Mouse (Mus musculus) heart, postnatal 0 days (tissue): Measurements from ENCODE around the gene Prim1. TPM values are rescaled to one million over a fixed set of nuclear protein-coding genes. Genes with fewer than 3 reads are reported as not detected.
A peak's percentile ranks its signal among the peaks of the same experiment; 100 is the strongest.

Source experiments
- ATAC-seq: fragments of 200-750 bp; cut with Nextera tagmentation; 2 replicates; pipeline ENCODE4 v1.8.0; 2017; ENCODE audit warnings: low read depth, moderate number of reproducible peaks, moderate library complexity; ENCODE audit not compliant: insufficient read depth
- DNase-seq: peaks from one replicate; pipeline ENCODE4 v3.0.0-alpha.2; 2016; ENCODE audit warnings: low spot score
- H3K27ac ChIP-seq: fragments of 300-500 bp; sonication (generic); 2 replicates; pipeline ENCODE4 v1.5.1; 2014; ENCODE audit warnings: low read depth, mild to moderate bottlenecking
- H3K27me3 ChIP-seq: fragments of 300-500 bp; sonication (generic); 2 replicates; pipeline ENCODE4 v1.6.1; 2014; ENCODE audit warnings: low read length, mixed read lengths; ENCODE audit not compliant: control insufficient read depth, insufficient read depth
- H3K36me3 ChIP-seq: fragments of 300-500 bp; sonication (generic); replicated peaks from 2 replicates; pipeline ENCODE4 v1.6.1; 2014; ENCODE audit warnings: low read length, mixed read lengths; ENCODE audit not compliant: control insufficient read depth, insufficient read depth
- H3K4me1 ChIP-seq: fragments of 300-500 bp; sonication (generic); 2 replicates; pipeline ENCODE4 v1.6.1; 2014; ENCODE audit warnings: antibody characterized with exemption; ENCODE audit not compliant: control insufficient read depth, insufficient read depth
- H3K4me2 ChIP-seq: fragments of 300-500 bp; sonication (generic); 2 replicates; pipeline ENCODE4 v1.6.1; 2014; ENCODE audit warnings: low read depth, mild to moderate bottlenecking, low read length, moderate library complexity
- H3K4me3 ChIP-seq: fragments of 300-500 bp; sonication (generic); 2 replicates; pipeline ENCODE4 v1.5.1; 2014; ENCODE audit warnings: low read depth, low read length
- H3K9ac ChIP-seq: fragments of 300-500 bp; sonication (generic); replicated peaks from 2 replicates; pipeline ENCODE4 v1.6.1; 2014; ENCODE audit warnings: low read depth, low read length, mixed read lengths
- H3K9me3 ChIP-seq: fragments of 300-500 bp; sonication (generic); replicated peaks from 2 replicates; pipeline ENCODE4 v1.6.1; 2016; ENCODE audit warnings: low read length; ENCODE audit not compliant: control insufficient read depth
- CTCF ChIP-seq: IDR thresholded peaks from 2 replicates; pipeline ENCODE4 v1.5.1; 2016; ENCODE audit warnings: antibody characterized with exemption, control low read depth, low read depth
- EP300 ChIP-seq: IDR thresholded peaks from 2 replicates; pipeline ENCODE4 v1.6.1; 2016; ENCODE audit warnings: antibody characterized with exemption, low read depth
- WGBS: fragments of 180-500 bp; shearing (Covaris S2); extraction: QIAGEN DNeasy Blood & Tissue Kit; methylation state at CpG from one replicate; pipeline ENCODE4 v1.1.7; 2014; 5-methylcytosine and 5-hydroxymethylcytosine counted together
- polyA plus RNA-seq: library from polyadenylated mRNA; unstranded; fragments of >200 nt; fragmentation: Nextera tagmentation; extraction: Ambion mirVana; gene quantifications from 2 replicates; pipeline ENCODE4 v1.2.1, GENCODE M21; 2015
- total RNA-seq: library from RNA; depleted of rRNA; stranded (reverse); fragments of >200 nt; gene quantifications from 2 replicates; pipeline ENCODE4 v1.2.3, GENCODE M21; 2014; ENCODE audit warnings: low replicate concordance

Prim1 gene
- total and polyA plus RNA-seq, 2 experiments from 2014 or later: 16.1 to 21.1 TPM

GRCm38 (mm10) chr10:128003281-128003801 lies 11.6 kb upstream of the Prim1 start:
- Histone ChIP-seq H3K4me3 (no peak overlapping the region), H3K27me3 (no peaks in the 10 kb centered on the region), H3K9me3 (no peaks in the 10 kb centered on the region), H3K4me2 (no peak overlapping the region), H3K9ac (no peak overlapping the region), H3K36me3 (no peaks in the 10 kb centered on the region), H3K27ac (no peak overlapping the region), H3K4me1 (no peaks in the 10 kb centered on the region)
- DNase-seq (no peak), ATAC-seq (no peak)
- WGBS: 75% methylated on average over 3 of the region's 3 CpGs
- TF ChIP-seq CTCF (no peak), EP300 (no peak)

- no peak overlapping the region for H3K9ac ChIP-seq
- H3K9me3 ChIP-seq: no peaks in the 10 kb centered on the region
- no peak overlapping the region for H3K4me3 ChIP-seq
- no peaks in the 10 kb centered on the region for H3K36me3 ChIP-seq
- DNase-seq (no peak), ATAC-seq (no peak)
- TF ChIP-seq EP300 (no peak), CTCF (no peak)
- no peaks in the 10 kb centered on the region for H3K27me3 ChIP-seq
- H3K4me1 ChIP-seq: no peaks in the 10 kb centered on the region
- H3K27ac ChIP-seq: no peak overlapping the region
- 70% methylated on average over 10 of the region's 10 CpGs for WGBS
- no peak overlapping the region for H3K4me2 ChIP-seq
Observed at GRCm38 (mm10) chr10:128004918-128005317, 10.1 kb upstream of the Prim1 start.

DNA sequence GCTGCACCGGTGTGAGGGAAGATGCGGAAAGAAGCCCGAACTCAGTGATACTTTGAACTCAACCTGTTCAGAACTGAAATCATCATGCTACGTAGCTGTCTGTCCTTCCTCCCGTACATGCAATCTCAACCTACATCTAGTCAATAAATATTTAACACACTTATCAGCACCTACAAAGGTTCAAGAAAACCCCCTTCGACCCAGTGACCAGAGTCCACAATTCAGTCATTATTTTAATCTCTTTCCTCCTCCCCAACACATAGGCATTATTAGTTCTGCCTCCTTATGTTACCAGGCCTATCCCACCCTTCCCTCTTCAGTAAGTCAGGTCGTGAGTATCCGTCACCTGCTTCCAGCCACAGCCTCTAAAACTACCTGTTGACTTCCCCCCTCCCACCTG lies 9.5 kb upstream of the Prim1 start:
- Histone ChIP-seq H3K9me3 (no peaks in the 10 kb centered on the region), H3K27me3 (no peaks in the 10 kb centered on the region), H3K36me3 (no peaks in the 10 kb centered on the region), H3K4me2 (no peak overlapping the region), H3K27ac (no peak overlapping the region), H3K4me1 (no peaks in the 10 kb centered on the region), H3K9ac (no peak overlapping the region), H3K4me3 (no peak overlapping the region)
- WGBS: 85% methylated on average over 8 of the region's 8 CpGs
- TF ChIP-seq CTCF (no peak), EP300 (no peak)
- DNase-seq (no peak), ATAC-seq (no peak)

DNA sequence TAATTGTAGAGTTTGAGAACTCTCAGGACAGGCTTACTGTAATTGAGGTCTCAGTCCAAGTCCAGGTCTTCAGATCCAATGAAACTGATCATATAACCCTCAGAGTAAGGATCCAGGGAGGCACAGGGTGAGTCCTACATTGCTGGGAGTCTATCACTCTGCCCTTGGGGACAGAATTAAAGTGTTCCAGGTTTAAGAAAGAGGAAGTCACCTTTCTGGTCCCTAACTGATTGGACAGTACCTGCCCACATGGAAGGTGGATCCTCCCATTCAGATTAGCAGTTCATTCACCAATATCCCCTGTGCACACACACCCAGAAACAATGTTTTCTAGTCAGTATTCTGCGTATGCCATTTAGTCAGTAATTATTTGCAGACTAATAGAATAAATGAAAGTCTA lies 7.5 kb upstream of the Prim1 start, which contains the start of gene Hsd17b6:
TSS of gene Hsd17b6 (minus strand) at position 166 of the 400 bp plus-strand sequence.
- Histone ChIP-seq H3K4me2 (no peak within 1 kb of the TSS), H3K27ac (no peak within 1 kb of the TSS), H3K4me1 (no peaks in the 10 kb centered on the region), H3K9ac (no peak within 1 kb of the TSS), H3K36me3 (no peaks in the 10 kb centered on the region), H3K4me3 (no peak within 1 kb of the TSS), H3K27me3 (no peaks in the 10 kb centered on the region), H3K9me3 (no peaks in the 10 kb centered on the region)
- TF ChIP-seq CTCF: no peak
- TF ChIP-seq EP300: no peak
- DNase-seq (no peak), ATAC-seq (no peak)
- 78% methylated on average over 1 of the region's 1 CpGs for WGBS

- TF ChIP-seq CTCF: peak; percentile 80
- no peak for TF ChIP-seq EP300
- ATAC-seq (peak; percentile 63; the same call in 1 of the 2 replicates), DNase-seq (peak; percentile 63)
- 4% methylated on average over 4 of the region's 4 CpGs for WGBS
- H3K4me2 ChIP-seq: no peak overlapping the region
- no peaks in the 10 kb centered on the region for H3K9me3 ChIP-seq
- H3K36me3 ChIP-seq: no peaks in the 10 kb centered on the region
- no peak overlapping the region for H3K27ac ChIP-seq
- no peaks in the 10 kb centered on the region for H3K4me1 ChIP-seq
- H3K27me3 ChIP-seq: no peaks in the 10 kb centered on the region
- no peak overlapping the region for H3K4me3 ChIP-seq
- no peak overlapping the region for H3K9ac ChIP-seq
Observed at GRCm38 (mm10) chr10:128008207-128008889, 6.6 kb upstream of the Prim1 start.

DNA sequence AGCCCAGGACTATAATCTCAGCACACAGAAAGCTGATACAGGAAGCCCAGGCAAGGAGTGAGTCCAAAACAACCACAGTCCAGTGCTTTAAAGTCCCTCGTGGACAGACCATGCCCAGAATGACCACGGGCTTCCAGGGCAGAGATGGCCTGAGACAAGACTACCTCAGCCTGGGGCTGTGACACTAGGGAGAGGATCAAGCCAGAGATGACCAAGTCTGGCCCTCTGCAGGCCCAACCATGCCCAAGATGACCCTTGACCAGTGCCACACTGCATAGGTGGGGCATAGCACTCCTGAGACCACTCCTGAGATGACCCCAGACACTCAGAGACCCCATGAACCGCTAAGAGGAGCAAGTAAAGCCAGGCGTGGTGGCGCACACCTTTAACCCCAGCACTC lies 5.2 kb upstream of the Prim1 start:
- DNase-seq (no peak), ATAC-seq (no peak)
- Histone ChIP-seq H3K9ac (no peak overlapping the region), H3K4me1 (no peaks in the 10 kb centered on the region; the same call in 1 of the 2 replicates), H3K36me3 (no peaks in the 10 kb centered on the region), H3K4me3 (no peak overlapping the region), H3K27me3 (no peaks in the 10 kb centered on the region), H3K4me2 (no peak overlapping the region), H3K27ac (no peak overlapping the region), H3K9me3 (no peaks in the 10 kb centered on the region)
- TF ChIP-seq CTCF: no peak
- no peak for TF ChIP-seq EP300
- 58% methylated on average over 5 of the region's 5 CpGs for whole genome bisulfite sequencing
